Mouse (Mus musculus) hindbrain, embryonic 16.5 days (tissue): ENCODE data around the gene Dnajc13. TPM values are rescaled to one million over a fixed set of nuclear protein-coding genes. Genes with fewer than 3 reads are reported as not detected.

ENCODE experiments used
- ATAC-seq: fragments of 200-750 bp; cut with Nextera tagmentation; 2 replicates; pipeline ENCODE4 v1.8.0; 2017; ENCODE audit warnings: moderate TSS enrichment, moderate library complexity
- H3K27ac ChIP-seq: fragments of 300-500 bp; sonication (generic); 2 replicates; pipeline ENCODE4 v1.5.1; 2014; ENCODE audit warnings: low read depth, mild to moderate bottlenecking, control low read depth, low read length, moderate library complexity
- H3K27me3 ChIP-seq: fragments of 300-500 bp; sonication (generic); replicated peaks from 2 replicates; pipeline ENCODE4 v1.6.1; 2014; ENCODE audit warnings: low read length; ENCODE audit not compliant: control insufficient read depth, insufficient read depth
- H3K36me3 ChIP-seq: fragments of 300-500 bp; sonication (generic); 2 replicates; pipeline ENCODE4 v1.6.1; 2014; ENCODE audit warnings: mild to moderate bottlenecking, low read length, moderate library complexity, mixed read lengths; ENCODE audit not compliant: control insufficient read depth, insufficient read depth
- H3K4me1 ChIP-seq: fragments of 300-500 bp; sonication (generic); 2 replicates; pipeline ENCODE4 v1.6.1; 2014; ENCODE audit warnings: low read depth, low read length; ENCODE audit not compliant: control insufficient read depth, insufficient read depth
- H3K4me2 ChIP-seq: fragments of 300-500 bp; sonication (generic); 2 replicates; pipeline ENCODE4 v1.6.1; 2014; ENCODE audit warnings: mild to moderate bottlenecking, low read length, control low read depth, moderate library complexity
- H3K4me3 ChIP-seq: fragments of 300-500 bp; sonication (generic); 2 replicates; pipeline ENCODE4 v1.5.1; 2014; ENCODE audit warnings: mild to moderate bottlenecking, low read length, control low read depth, moderate library complexity
- H3K9ac ChIP-seq: fragments of 300-500 bp; sonication (generic); 2 replicates; pipeline ENCODE4 v1.6.1; 2014; ENCODE audit warnings: low read depth, mild to moderate bottlenecking, control low read depth, low read length, moderate library complexity
- H3K9me3 ChIP-seq: fragments of 300-500 bp; sonication (generic); 2 replicates; pipeline ENCODE4 v1.6.1; 2014; ENCODE audit warnings: mild to moderate bottlenecking, low read length, moderate library complexity; ENCODE audit not compliant: control insufficient read depth
- WGBS: fragments of 180-500 bp; shearing (Covaris S2); extraction: QIAGEN DNeasy Blood & Tissue Kit; methylation state at CpG from one replicate; pipeline ENCODE4 v1.1.7; 2014; 5-methylcytosine and 5-hydroxymethylcytosine counted together
- polyA plus RNA-seq: library from polyadenylated mRNA; unstranded; fragments of >200 nt; fragmentation: Nextera tagmentation; extraction: Ambion mirVana; gene quantifications from 2 replicates; pipeline ENCODE4 v1.2.1, GENCODE M21; 2015

The Dnajc13 gene
- polyA plus RNA-seq, 1 experiment from 2014 or later, result 17.8 TPM

DNA sequence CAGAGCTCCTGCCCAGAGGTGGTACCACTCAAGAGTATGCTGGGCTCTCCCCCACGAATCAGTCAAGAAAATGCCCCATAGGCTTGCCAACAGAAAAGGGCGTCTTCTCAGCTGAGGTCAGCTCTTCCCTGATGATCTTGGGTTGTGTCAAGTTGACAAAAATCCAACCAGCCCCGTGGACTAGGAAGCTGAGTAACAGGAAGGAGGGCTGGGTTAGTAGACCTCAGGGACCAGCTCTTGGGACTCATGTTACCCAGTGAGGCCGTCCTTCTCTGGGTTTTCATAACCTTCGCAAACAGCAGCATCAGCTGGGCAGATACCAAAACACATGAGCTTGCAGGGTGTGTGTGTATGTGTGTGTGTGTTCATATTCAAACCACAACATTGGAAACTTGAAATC, 19.0 kb upstream of the Dnajc13 start:
- H3K4me2 ChIP-seq, result no peak overlapping the region
- ATAC-seq, result no peak
- H3K9ac ChIP-seq, result no peak overlapping the region
- H3K9me3 ChIP-seq, result no peaks in the 10 kb centered on the region
- no peaks in the 10 kb centered on the region for H3K36me3 ChIP-seq
- no peak overlapping the region for H3K27ac ChIP-seq
- H3K27me3 ChIP-seq, result no peaks in the 10 kb centered on the region
- H3K4me3 ChIP-seq, result no peak overlapping the region
- 82% methylated on average over 5 of the region's 5 CpGs for WGBS
- H3K4me1 ChIP-seq, result no peaks in the 10 kb centered on the region

DNA sequence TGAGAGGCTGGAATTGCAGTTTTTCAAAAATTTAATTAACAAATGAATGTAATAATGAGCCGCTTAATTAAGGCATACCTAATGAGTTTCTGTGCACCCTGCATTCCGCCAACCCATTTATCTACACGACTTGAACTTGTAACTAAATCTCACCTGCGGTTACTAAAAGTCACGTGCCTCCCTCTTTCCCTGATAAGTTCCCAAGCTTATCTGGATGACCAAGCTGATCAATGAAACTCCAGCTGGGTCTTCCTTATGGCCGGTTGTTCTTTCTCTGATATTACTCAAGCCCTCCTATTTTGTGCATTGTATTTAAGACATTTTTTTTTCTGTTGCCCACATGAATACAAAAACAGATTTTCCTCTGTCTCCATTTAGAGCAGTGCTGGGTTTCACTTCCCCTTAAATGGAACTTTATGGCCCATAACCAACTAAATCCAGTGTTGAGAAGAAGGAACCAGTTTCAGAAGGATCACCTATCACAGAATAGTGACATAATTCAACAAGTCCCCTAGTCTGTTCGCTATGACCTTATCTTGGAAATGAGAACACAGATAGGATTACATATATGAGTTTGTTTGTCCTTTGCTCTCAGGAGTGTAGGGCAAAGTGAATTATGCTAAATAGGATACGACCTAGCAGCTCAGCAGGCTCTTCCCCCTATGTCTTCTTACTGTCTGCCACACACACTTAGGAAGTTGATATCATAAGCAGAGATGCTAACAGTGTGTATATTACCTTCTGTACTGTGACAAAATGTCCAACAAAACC, 18.2 kb upstream of the Dnajc13 start:
- no peak overlapping the region for H3K27ac ChIP-seq
- H3K27me3 ChIP-seq, result no peaks in the 10 kb centered on the region
- no peak overlapping the region for H3K4me2 ChIP-seq
- no peaks in the 10 kb centered on the region for H3K4me1 ChIP-seq
- ATAC-seq, result no peak
- 76% methylated on average over 8 of the region's 8 CpGs for WGBS
- no peak overlapping the region for H3K4me3 ChIP-seq
- H3K9ac ChIP-seq, result no peak overlapping the region
- no peaks in the 10 kb centered on the region for H3K36me3 ChIP-seq
- no peaks in the 10 kb centered on the region for H3K9me3 ChIP-seq

DNA sequence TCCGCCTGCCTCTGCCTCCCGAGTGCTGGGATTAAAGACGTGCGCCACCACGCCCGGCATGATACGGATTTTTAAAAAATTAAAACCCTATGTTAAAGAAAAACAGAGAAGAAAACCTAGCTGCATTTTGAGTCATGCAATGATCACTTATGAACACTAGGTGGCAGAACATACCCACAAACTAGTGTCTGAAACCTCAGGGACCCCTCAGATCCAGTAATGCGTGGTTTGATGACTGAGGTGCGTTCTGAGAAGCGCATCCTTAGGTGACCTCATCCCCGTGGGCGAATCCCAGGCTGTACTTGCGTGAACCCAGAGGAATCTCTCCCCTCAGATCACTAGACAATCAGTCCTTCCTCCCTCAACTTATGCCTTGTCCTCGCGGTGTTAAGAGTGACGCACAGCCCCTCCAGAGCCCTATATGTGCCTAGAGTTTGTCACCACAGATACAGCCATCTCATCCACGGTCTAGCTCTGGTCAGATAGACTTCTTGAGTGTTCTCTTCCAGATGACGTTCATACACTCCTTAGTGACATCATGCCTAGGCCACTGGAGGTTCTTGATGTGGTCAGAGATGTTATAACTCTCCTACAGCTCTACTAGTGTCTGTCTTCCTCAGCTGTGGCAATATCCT, 14.9 kb upstream of the Dnajc13 start:
- 22% methylated on average over 18 of the region's 18 CpGs for WGBS
- peak; percentile 58; the same call in 1 of the 2 replicates for ATAC-seq
- peak overlapping the region; percentile 18 for H3K4me3 ChIP-seq
- no peak overlapping the region for H3K27ac ChIP-seq
- no peaks in the 10 kb centered on the region for H3K4me1 ChIP-seq
- H3K4me2 ChIP-seq, result peak overlapping the region; percentile 40
- H3K9me3 ChIP-seq, result no peaks in the 10 kb centered on the region
- H3K36me3 ChIP-seq, result no peaks in the 10 kb centered on the region
- H3K27me3 ChIP-seq, result no peaks in the 10 kb centered on the region
- no peak overlapping the region for H3K9ac ChIP-seq

GRCm38 (mm10) chr9:104275084-104275785, 12.5 kb upstream of the Dnajc13 start:
- Histone ChIP-seq H3K9me3 (no peaks in the 10 kb centered on the region), H3K27ac (no peak overlapping the region), H3K9ac (no peak overlapping the region), H3K36me3 (no peaks in the 10 kb centered on the region), H3K4me1 (no peaks in the 10 kb centered on the region), H3K4me2 (no peak overlapping the region), H3K4me3 (no peak overlapping the region), H3K27me3 (no peaks in the 10 kb centered on the region)
- WGBS, result 90% methylated on average over 17 of the region's 17 CpGs
- ATAC-seq, result no peak

GRCm38 (mm10) chr9:104272057-104272456, 9.3 kb upstream of the Dnajc13 start:
- no peaks in the 10 kb centered on the region for H3K4me1 ChIP-seq
- H3K4me2 ChIP-seq, result no peak overlapping the region
- no peak for ATAC-seq
- no peaks in the 10 kb centered on the region for H3K9me3 ChIP-seq
- no peaks in the 10 kb centered on the region for H3K36me3 ChIP-seq
- H3K4me3 ChIP-seq, result no peak overlapping the region
- WGBS, result 83% methylated on average over 4 of the region's 4 CpGs
- no peak overlapping the region for H3K9ac ChIP-seq
- H3K27ac ChIP-seq, result no peak overlapping the region
- H3K27me3 ChIP-seq, result no peaks in the 10 kb centered on the region

GRCm38 (mm10) chr9:104271642-104272041, 8.9 kb upstream of the Dnajc13 start:
- WGBS, result 74% methylated on average over 4 of the region's 4 CpGs
- H3K9me3 ChIP-seq, result no peaks in the 10 kb centered on the region

DNA sequence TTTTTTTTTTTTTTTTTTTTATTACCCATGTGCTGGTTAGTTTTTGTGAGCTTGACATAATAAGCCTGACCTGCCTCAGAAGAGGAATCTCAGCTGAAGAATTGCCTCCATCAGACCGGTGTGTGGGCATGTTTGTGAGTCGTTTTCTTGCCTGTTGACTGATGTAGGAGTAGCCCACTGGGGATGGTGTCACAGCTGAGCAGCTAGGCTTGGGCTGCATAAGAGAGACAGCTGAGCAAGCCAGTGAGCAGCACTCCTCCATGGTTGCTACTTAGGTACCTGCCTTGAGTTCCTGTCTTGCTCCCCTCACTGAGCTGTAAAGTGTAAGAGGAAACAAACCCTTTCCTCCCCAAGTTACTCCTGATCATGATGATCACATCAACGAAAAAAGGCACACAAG, 7.2 kb upstream of the Dnajc13 start:
- 81% methylated on average over 3 of the region's 3 CpGs for WGBS
- no peak for ATAC-seq
- Histone ChIP-seq H3K4me1 (no peaks in the 10 kb centered on the region), H3K4me3 (no peak overlapping the region), H3K9me3 (no peaks in the 10 kb centered on the region), H3K9ac (no peak overlapping the region), H3K4me2 (no peak overlapping the region), H3K27me3 (no peaks in the 10 kb centered on the region), H3K36me3 (no peaks in the 10 kb centered on the region), H3K27ac (no peak overlapping the region)

More at GRCm38 (mm10) chr9:104271642-104272041, 8.9 kb upstream of the Dnajc13 start:
- H3K36me3 ChIP-seq, result no peaks in the 10 kb centered on the region
- H3K4me3 ChIP-seq, result no peak overlapping the region
- no peak overlapping the region for H3K9ac ChIP-seq
- H3K27me3 ChIP-seq, result no peaks in the 10 kb centered on the region
- H3K4me1 ChIP-seq, result no peaks in the 10 kb centered on the region
- H3K4me2 ChIP-seq, result no peak overlapping the region
- no peak overlapping the region for H3K27ac ChIP-seq
- ATAC-seq, result no peak

GRCm38 (mm10) chr9:104269349-104269871, 6.7 kb upstream of the Dnajc13 start:
- ATAC-seq, result no peak
- Histone ChIP-seq H3K9ac (no peak overlapping the region), H3K36me3 (no peaks in the 10 kb centered on the region), H3K4me1 (no peaks in the 10 kb centered on the region), H3K27me3 (no peaks in the 10 kb centered on the region), H3K9me3 (no peaks in the 10 kb centered on the region), H3K27ac (no peak overlapping the region), H3K4me3 (no peak overlapping the region), H3K4me2 (no peak overlapping the region)
- WGBS, result 39% methylated on average over 10 of the region's 10 CpGs

DNA sequence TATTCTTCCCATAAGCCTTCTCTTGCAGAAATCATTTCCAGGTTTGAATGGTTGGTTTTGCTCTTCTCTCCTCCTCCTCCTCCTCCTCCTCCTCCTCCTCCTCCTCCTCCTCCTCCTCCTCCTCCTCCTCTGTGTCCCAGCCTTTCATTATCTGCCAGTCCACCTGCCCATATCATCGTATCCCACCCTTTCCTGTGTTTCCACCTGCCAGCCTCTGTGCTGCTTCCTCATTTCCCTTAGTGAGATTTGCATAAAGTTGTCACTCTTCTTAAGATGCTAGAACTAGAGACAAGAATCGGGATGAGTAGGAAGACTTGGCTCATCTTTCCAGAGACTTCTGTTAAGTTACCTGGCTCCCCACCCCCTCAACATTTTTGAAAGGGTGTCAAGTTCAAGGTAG, 1.8 kb upstream of the Dnajc13 start:
- 73% methylated on average over 2 of the region's 2 CpGs for WGBS

More for the DNA sequence above, 1.8 kb upstream of the Dnajc13 start:
- Histone ChIP-seq H3K9ac (no peak overlapping the region), H3K27ac (no peak overlapping the region), H3K36me3 (no peaks in the 10 kb centered on the region), H3K4me3 (no peak overlapping the region), H3K9me3 (no peaks in the 10 kb centered on the region), H3K4me1 (peaks cover 18% of the 10 kb centered on the region), H3K27me3 (no peaks in the 10 kb centered on the region), H3K4me2 (no peak overlapping the region)
- no peak for ATAC-seq
